Mouse (Mus musculus): ENCODE measurements around the gene Lingo1. TPM values are rescaled to one million over a fixed set of nuclear protein-coding genes. Genes with fewer than 3 reads are reported as not detected.

Gene Lingo1
- polyA plus RNA-seq, 2 experiments: 5.4 to 21.0 TPM

DNA sequence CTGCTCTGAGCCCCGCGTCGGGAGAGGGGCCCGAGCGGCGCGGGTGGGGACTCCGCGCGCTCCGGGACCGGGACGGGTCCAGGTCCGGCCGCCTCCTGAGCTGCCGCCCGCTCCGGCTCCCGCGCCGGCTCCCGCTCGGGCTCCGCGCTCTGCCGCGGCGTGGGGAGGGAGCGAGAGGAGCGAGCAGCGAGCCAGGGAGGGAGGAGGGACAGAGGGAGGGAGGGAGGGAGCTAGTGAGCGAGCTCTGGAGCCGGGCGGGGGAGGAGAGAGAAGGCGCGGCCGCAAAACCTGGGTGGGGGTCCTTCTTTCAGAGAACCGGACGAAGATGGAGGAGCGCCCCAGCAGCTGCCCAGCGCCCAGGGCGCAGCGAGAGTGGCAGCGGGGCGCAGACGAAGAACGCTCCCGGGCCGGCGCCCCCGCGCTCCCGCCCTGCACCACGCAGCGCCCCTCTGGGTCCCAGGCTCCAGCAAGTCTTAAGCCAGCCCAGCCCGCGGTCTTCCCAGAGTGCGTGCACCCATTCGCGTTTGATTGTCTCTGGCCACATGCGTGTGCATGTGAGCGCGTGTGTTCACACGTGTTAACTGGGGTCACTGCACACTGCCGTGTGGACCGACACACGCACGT lies 160.7 kb downstream of the Lingo1 start:
- ATAC-seq (ENCODE audit: low FRiP score, low read depth) (peak; percentile 66), DNase-seq (ENCODE audit: low spot score) (peak; percentile 58)
- no peaks in the 10 kb centered on the region for H3K9me3 ChIP-seq (ENCODE audit: control insufficient read depth, low read length)
- H3K36me3 ChIP-seq (ENCODE audit: control insufficient read depth, insufficient read depth, low read length): no peaks in the 10 kb centered on the region
- WGBS: under 1% methylated on average over 34 of the region's 68 CpGs
- H3K4me3 ChIP-seq (replicated peaks; ENCODE audit: low read length): peak overlapping the region; percentile 66
- H3K9ac ChIP-seq (ENCODE audit: low read depth, low read length, severe bottlenecking): peak overlapping the region; percentile 71
- peak overlapping the region; percentile 95 for H3K4me2 ChIP-seq (replicated peaks; ENCODE audit: low read depth, low read length, severe bottlenecking)
- TF ChIP-seq POLR2A (IDR thresholded peaks at IDR 0.05; ENCODE audit: borderline replicate concordance, extremely low read depth, insufficient read depth, insufficient read length): no peak
- H3K4me1 ChIP-seq (ENCODE audit: control insufficient read depth, insufficient read depth, low read length): peaks cover 15% of the 10 kb centered on the region
- peaks cover 35% of the 10 kb centered on the region for H3K27me3 ChIP-seq (ENCODE audit: control insufficient read depth, insufficient read depth, low read length)
- no peak overlapping the region for H3K27ac ChIP-seq (replicated peaks; ENCODE audit: low read depth, low read length)

DNA sequence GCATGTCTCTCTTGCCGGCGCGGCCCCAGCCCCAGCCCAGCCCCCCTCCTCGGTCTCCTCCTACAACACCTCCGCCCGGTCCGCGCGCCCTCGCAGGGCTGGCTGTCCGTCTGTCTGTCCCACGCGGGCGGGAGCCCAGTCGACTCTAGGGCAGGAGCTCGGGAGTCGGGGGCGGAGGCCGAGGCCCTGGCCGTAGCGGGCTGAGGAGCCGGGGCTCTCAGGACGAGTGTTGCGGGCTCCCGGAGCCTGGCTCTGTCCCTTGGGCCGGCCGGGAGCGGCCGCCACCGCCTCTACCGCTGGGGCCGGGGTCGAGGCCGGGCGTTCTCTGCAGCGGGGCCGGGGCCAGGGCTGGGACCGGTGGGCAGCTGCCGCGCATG lies 161.2 kb downstream of the Lingo1 start:
- H3K27me3 ChIP-seq (ENCODE audit: control insufficient read depth, insufficient read depth, low read length): peaks cover 35% of the 10 kb centered on the region
- peaks cover 15% of the 10 kb centered on the region for H3K4me1 ChIP-seq (ENCODE audit: control insufficient read depth, insufficient read depth, low read length)
- H3K36me3 ChIP-seq (ENCODE audit: control insufficient read depth, insufficient read depth, low read length): no peaks in the 10 kb centered on the region
- peak overlapping the region; percentile 95 for H3K4me2 ChIP-seq (replicated peaks; ENCODE audit: low read depth, low read length, severe bottlenecking)
- H3K9ac ChIP-seq (ENCODE audit: low read depth, low read length, severe bottlenecking): peak overlapping the region; percentile 71
- H3K27ac ChIP-seq (replicated peaks; ENCODE audit: low read depth, low read length): no peak overlapping the region
- WGBS: 0% methylated on average over 21 of the region's 40 CpGs
- peak overlapping the region; percentile 66 for H3K4me3 ChIP-seq (replicated peaks; ENCODE audit: low read length)
- DNase-seq (ENCODE audit: low spot score) (no peak), ATAC-seq (ENCODE audit: low FRiP score, low read depth) (peak; percentile 41)
- no peaks in the 10 kb centered on the region for H3K9me3 ChIP-seq (ENCODE audit: control insufficient read depth, low read length)
- no peak for TF ChIP-seq POLR2A (IDR thresholded peaks at IDR 0.05; ENCODE audit: borderline replicate concordance, extremely low read depth, insufficient read depth, insufficient read length)

DNA sequence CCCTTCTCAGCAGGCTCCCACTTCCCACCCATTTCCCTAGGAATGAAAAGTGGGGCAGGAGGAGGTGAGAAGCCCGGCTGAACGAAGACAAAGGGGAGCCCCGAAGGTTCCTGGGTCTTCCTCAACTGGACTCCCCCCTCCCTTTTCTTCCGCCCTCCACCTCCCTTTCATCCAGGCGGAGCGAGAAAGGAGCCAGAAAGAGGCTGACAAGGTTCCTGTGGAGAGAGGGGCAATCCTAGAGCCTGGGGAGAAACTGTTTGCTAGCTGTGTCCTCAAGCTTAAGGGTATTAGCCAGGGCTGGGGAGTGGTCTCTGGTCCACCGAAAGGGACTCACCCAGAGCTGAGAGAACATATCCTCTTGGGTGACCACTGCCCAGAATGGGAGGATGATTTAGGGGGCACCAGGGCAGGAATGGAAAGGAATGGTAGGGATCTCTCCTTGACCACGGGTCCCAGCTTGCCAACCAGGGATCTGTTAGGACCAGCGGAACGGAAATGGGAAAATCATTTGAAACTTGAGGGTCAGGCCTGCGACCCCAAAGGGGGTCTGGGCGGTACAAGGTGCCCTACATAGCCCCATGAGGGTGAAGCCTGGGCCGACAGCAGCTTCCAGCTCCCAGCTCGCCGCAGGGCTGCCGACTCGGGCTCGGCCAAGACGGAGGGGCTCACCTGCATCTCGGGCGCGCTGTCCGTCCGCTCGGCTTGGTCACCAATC lies 161.7 kb downstream of the Lingo1 start:
- Histone ChIP-seq H3K27me3 (ENCODE audit: control insufficient read depth, insufficient read depth, low read length) (peaks cover 35% of the 10 kb centered on the region), H3K4me1 (ENCODE audit: control insufficient read depth, insufficient read depth, low read length) (peaks cover 15% of the 10 kb centered on the region), H3K9ac (ENCODE audit: low read depth, low read length, severe bottlenecking) (peak overlapping the region; percentile 71), H3K9me3 (ENCODE audit: control insufficient read depth, low read length) (no peaks in the 10 kb centered on the region), H3K4me2 (replicated peaks; ENCODE audit: low read depth, low read length, severe bottlenecking) (peak overlapping the region; percentile 95), H3K36me3 (ENCODE audit: control insufficient read depth, insufficient read depth, low read length) (no peaks in the 10 kb centered on the region), H3K4me3 (replicated peaks; ENCODE audit: low read length) (peak overlapping the region; percentile 66), H3K27ac (replicated peaks; ENCODE audit: low read depth, low read length) (no peak overlapping the region)
- TF ChIP-seq POLR2A (IDR thresholded peaks at IDR 0.05; ENCODE audit: borderline replicate concordance, extremely low read depth, insufficient read depth, insufficient read length): no peak
- 1% methylated on average over 25 of the region's 25 CpGs for WGBS
- ATAC-seq (ENCODE audit: low FRiP score, low read depth) (no peak), DNase-seq (ENCODE audit: low spot score) (no peak)

DNA sequence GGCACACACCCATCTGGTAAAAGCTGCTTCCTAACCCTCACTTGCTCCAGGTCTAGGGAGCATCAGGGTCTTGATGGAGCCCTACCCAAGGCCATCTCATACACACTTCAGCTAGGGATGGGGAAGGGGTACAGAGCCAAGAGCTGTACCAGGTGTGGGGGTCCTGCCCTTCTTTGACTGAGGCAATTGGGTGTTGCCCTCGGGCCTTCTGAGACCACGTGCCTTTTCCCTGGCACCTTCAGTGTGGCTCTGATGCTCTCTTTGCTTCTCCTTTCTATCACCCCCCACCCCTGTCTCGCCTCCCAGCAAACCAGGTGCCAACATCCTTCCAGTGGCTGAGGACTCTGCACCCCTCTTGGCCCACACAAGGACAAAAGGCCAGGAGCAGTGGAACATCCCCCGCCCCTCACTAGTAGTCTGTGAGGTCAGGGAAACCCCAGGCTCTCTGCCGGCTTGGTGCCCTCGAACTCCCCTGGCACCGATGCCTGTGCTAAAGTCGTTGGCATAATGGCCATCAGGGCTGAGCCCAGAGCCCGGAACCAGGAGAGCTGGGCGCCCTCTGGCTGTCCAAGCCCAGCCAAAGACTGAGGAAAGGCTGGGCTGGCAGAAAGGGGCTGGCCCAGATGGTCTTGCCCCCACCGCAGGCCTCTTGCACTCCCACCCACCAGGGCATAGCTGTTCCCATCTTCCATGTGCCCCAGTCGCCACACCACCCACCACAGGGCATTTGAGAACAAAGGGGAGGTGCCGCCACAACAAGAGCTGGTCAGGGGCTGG lies 162.6 kb downstream of the Lingo1 start:
- Histone ChIP-seq H3K27me3 (ENCODE audit: control insufficient read depth, insufficient read depth, low read length) (peaks cover 35% of the 10 kb centered on the region), H3K4me2 (replicated peaks; ENCODE audit: low read depth, low read length, severe bottlenecking) (peak overlapping the region; percentile 95), H3K4me3 (replicated peaks; ENCODE audit: low read length) (peak overlapping the region; percentile 66), H3K27ac (replicated peaks; ENCODE audit: low read depth, low read length) (no peak overlapping the region), H3K9me3 (ENCODE audit: control insufficient read depth, low read length) (no peaks in the 10 kb centered on the region), H3K36me3 (ENCODE audit: control insufficient read depth, insufficient read depth, low read length) (no peaks in the 10 kb centered on the region), H3K4me1 (ENCODE audit: control insufficient read depth, insufficient read depth, low read length) (peaks cover 15% of the 10 kb centered on the region), H3K9ac (ENCODE audit: low read depth, low read length, severe bottlenecking) (no peak overlapping the region)
- ATAC-seq (ENCODE audit: low FRiP score, low read depth) (no peak), DNase-seq (ENCODE audit: low spot score) (no peak)
- no peak for TF ChIP-seq POLR2A (IDR thresholded peaks at IDR 0.05; ENCODE audit: borderline replicate concordance, extremely low read depth, insufficient read depth, insufficient read length)
- 31% methylated on average over 13 of the region's 13 CpGs for WGBS

DNA sequence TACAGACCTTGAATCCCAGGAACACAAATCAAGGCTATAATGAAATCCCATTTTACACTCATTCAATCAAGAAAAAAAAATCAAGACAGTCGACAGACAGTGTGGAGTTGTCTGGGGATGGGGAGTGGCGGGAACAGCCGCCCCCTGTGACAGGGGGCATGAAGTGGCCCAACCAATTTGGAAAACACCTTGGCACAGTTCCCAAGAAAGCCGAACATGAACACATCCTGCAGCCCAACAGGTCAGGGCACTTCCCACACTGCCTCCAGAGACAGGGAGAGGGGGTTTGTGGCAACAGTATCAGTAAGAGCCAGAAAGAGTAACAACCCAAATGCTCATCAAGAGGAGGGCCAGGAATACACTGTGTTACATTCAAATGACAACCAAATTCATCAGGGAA lies 165.3 kb downstream of the Lingo1 start:
- H3K36me3 ChIP-seq (ENCODE audit: control insufficient read depth, insufficient read depth, low read length): no peaks in the 10 kb centered on the region
- H3K9me3 ChIP-seq (ENCODE audit: control insufficient read depth, low read length): no peaks in the 10 kb centered on the region
- H3K4me2 ChIP-seq (replicated peaks; ENCODE audit: low read depth, low read length, severe bottlenecking): no peak overlapping the region
- 66% methylated on average over 4 of the region's 4 CpGs for WGBS
- no peak overlapping the region for H3K9ac ChIP-seq (ENCODE audit: low read depth, low read length, severe bottlenecking)
- DNase-seq (ENCODE audit: low spot score) (no peak), ATAC-seq (ENCODE audit: low FRiP score, low read depth) (no peak)
- TF ChIP-seq POLR2A (IDR thresholded peaks at IDR 0.05; ENCODE audit: borderline replicate concordance, extremely low read depth, insufficient read depth, insufficient read length): no peak
- no peak overlapping the region for H3K27ac ChIP-seq (replicated peaks; ENCODE audit: low read depth, low read length)
- H3K4me3 ChIP-seq (replicated peaks; ENCODE audit: low read length): no peak overlapping the region
- H3K4me1 ChIP-seq (ENCODE audit: control insufficient read depth, insufficient read depth, low read length): peaks cover 8% of the 10 kb centered on the region
- H3K27me3 ChIP-seq (ENCODE audit: control insufficient read depth, insufficient read depth, low read length): peaks cover 15% of the 10 kb centered on the region
